Mouse (Mus musculus): Measurements from ENCODE around the gene Bnip2. TPM values are rescaled to one million over a fixed set of nuclear protein-coding genes. Genes with fewer than 3 reads are reported as not detected.

Gene Bnip2
- total RNA-seq, 2 experiments from 2014 or later = 101 to 103 TPM

- no peak for DNase-seq
These were observed 59.0 kb downstream of the Bnip2 start for GRCm38 (mm10) chr9:70048280-70048679.

- peak; percentile 74 to 77 for DNase-seq
These were observed 59.6 kb downstream of the Bnip2 start for GRCm38 (mm10) chr9:70048751-70049415.

GRCm38 (mm10) chr9:70049416-70049783, 60.1 kb downstream of the Bnip2 start:
- no peak for DNase-seq

GRCm38 (mm10) chr9:70049839-70050238, 60.6 kb downstream of the Bnip2 start:
- DNase-seq = no peak

- no peak for DNase-seq
These were observed 63.5 kb downstream of the Bnip2 start for GRCm38 (mm10) chr9:70052730-70053129.

GRCm38 (mm10) chr9:70053411-70053810, 64.1 kb downstream of the Bnip2 start:
- DNase-seq = no peak

Other genes with a start within 250 kb of the Bnip2 start
- gene Foxb1, start 228.5 kb upstream of the Bnip2 start, total RNA-seq (2021) = not detected
- gene Gtf2a2, start 23.1 kb downstream of the Bnip2 start, total RNA-seq (2021) = 10 to 100 TPM; 50.2 to 56.3 TPM
- gene Gcnt3, start 48.6 kb downstream of the Bnip2 start, total RNA-seq (2021) = not detected
- 10 to 100 TPM; 32.8 to 34.6 TPM for gene Fam81a, start 153.1 kb downstream of the Bnip2 start, total RNA-seq (2021)
- 10 to 100 TPM in 1 of 2 experiments, 1 to 10 TPM in 1; 9.7 to 11.2 TPM for gene Myo1e, start 217.9 kb downstream of the Bnip2 start, total RNA-seq (2021)

Data from heart, adult 18-20 months (tissue).